Mouse (Mus musculus) spleen, adult 2 months (tissue): ENCODE measurements around the gene Sdf4. TPM values are rescaled to one million over a fixed set of nuclear protein-coding genes. Genes with fewer than 3 reads are reported as not detected.

Experiments
- DNase-seq, 2 experiments: peaks; one replicate each; pipeline versions ENCODE4 v3.0.0 to v3.0.0-alpha.2; 2012 to 2021; ENCODE audit warnings: low spot score in 2 of 2, low read depth in 1 of 2
- H3K27ac ChIP-seq: fragments of 200-500 bp; 2 replicates; pipeline ENCODE4 v1.5.1; 2012; ENCODE audit warnings: low read length, inconsistent platforms; ENCODE audit not compliant: insufficient read depth
- H3K27me3 ChIP-seq: fragments of 200-500 bp; 2 replicates; pipeline ENCODE4 v1.6.1; 2012; ENCODE audit warnings: mild to moderate bottlenecking, moderate library complexity, low read length, inconsistent platforms; ENCODE audit not compliant: control insufficient read depth, insufficient read depth
- H3K36me3 ChIP-seq: fragments of 200-500 bp; 2 replicates; pipeline ENCODE4 v1.6.1; 2012; ENCODE audit warnings: mild to moderate bottlenecking, low read length, inconsistent platforms; ENCODE audit not compliant: control insufficient read depth, insufficient read depth
- H3K4me1 ChIP-seq: fragments of 200-500 bp; 2 replicates; pipeline ENCODE4 v1.6.1; 2011; ENCODE audit warnings: inconsistent platforms; ENCODE audit not compliant: control insufficient read depth, insufficient read depth, insufficient read length
- H3K4me3 ChIP-seq: fragments of 200-500 bp; 2 replicates; pipeline ENCODE4 v1.5.1; 2011; ENCODE audit warnings: mild to moderate bottlenecking, inconsistent platforms; ENCODE audit not compliant: insufficient read depth, insufficient read length; ENCODE audit errors: extremely low read depth
- CTCF ChIP-seq: fragments of 200-500 bp; IDR thresholded peaks from 2 replicates; pipeline ENCODE4 v1.5.1; 2011; ENCODE audit warnings: mild to moderate bottlenecking, inconsistent platforms; ENCODE audit not compliant: insufficient read depth, insufficient read length, insufficient replicate concordance; ENCODE audit errors: extremely low read depth
- POLR2A ChIP-seq: fragments of 200-500 bp; IDR thresholded peaks from 2 replicates; pipeline ENCODE4 v1.6.1; 2011; ENCODE audit warnings: low read depth, low read length, inconsistent platforms
- WGBS: fragments of 180-500 bp; shearing (Covaris S2); methylation state at CpG from one replicate; pipeline ENCODE4 v1.1.7; 2018; 5-methylcytosine and 5-hydroxymethylcytosine counted together
- polyA plus RNA-seq: library from polyadenylated mRNA; depleted of rRNA; stranded (reverse); fragments of >200 nt; gene quantifications from 2 replicates; pipeline ENCODE4 v1.2.3, GENCODE M21; 2012

Sdf4 gene
- polyA plus RNA-seq, 1 experiment: 33.5 TPM

- Histone ChIP-seq H3K27me3 (no peaks in the 10 kb centered on the region), H3K4me1 (no peaks in the 10 kb centered on the region), H3K4me3 (no peak overlapping the region), H3K36me3 (no peaks in the 10 kb centered on the region), H3K27ac (no peak overlapping the region)
- WGBS: 21% methylated on average over 3 of the region's 3 CpGs
- no peak for TF ChIP-seq POLR2A
- TF ChIP-seq CTCF: no peak
- DNase-seq: no peak
These were observed 57.1 kb downstream of the Sdf4 start for GRCm38 (mm10) chr4:156049779-156050178.

- no peaks in the 10 kb centered on the region for H3K36me3 ChIP-seq
- no peak for DNase-seq
- TF ChIP-seq POLR2A (no peak), CTCF (no peak)
- no peaks in the 10 kb centered on the region for H3K4me1 ChIP-seq
- WGBS: 83% methylated on average over 6 of the region's 6 CpGs
- no peak overlapping the region for H3K27ac ChIP-seq
- no peak overlapping the region for H3K4me3 ChIP-seq
- no peaks in the 10 kb centered on the region for H3K27me3 ChIP-seq
These were observed 57.8 kb downstream of the Sdf4 start for GRCm38 (mm10) chr4:156050391-156050980.

DNA sequence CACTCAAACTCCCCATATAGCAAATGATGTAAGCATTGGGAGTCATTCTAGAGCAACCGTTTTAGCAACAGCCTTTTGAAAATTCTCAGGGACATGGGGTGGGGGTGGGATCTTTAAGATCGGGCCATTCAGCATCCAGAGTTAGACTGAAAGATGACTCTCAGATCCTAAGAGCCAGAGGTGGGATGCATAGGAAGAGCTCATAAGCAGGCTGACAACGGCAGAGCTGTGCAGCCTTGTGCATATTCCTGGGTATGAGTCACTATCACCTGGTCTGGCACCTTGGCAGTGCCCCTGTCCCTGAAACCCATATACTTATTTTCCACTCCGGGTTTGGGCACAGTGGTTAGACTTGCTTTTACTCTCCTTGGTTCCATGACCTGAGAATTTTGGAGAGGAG, 60.4 kb downstream of the Sdf4 start:
- no peaks in the 10 kb centered on the region for H3K36me3 ChIP-seq
- 90% methylated on average over 4 of the region's 4 CpGs for WGBS
- no peak for DNase-seq
- no peak overlapping the region for H3K27ac ChIP-seq
- TF ChIP-seq CTCF (no peak), POLR2A (no peak)
- H3K4me3 ChIP-seq: no peak overlapping the region
- H3K27me3 ChIP-seq: no peaks in the 10 kb centered on the region
- H3K4me1 ChIP-seq: no peaks in the 10 kb centered on the region

DNA sequence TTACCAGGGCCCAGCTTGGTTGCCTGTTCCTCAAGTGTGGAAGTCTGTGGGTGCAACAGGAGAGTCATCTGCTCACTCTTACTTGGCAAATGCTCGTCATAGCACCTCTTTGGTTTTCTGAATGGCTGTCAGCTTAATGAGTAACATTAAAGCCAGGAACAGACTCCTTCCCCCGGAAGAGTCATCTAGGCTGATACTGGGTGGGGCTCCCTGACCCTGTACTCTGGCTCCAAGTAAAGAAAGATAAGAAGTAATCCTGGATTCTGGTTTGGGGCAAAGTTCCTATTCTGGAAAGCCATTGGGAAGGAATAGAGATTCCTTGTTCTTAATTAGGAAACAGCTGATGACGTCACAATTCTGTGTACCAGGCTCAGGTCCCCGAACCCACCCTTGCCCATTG, 61.5 kb downstream of the Sdf4 start:
- Histone ChIP-seq H3K27ac (no peak overlapping the region), H3K27me3 (no peaks in the 10 kb centered on the region), H3K4me3 (no peak overlapping the region), H3K4me1 (no peaks in the 10 kb centered on the region), H3K36me3 (no peaks in the 10 kb centered on the region)
- DNase-seq: no peak
- no peak for TF ChIP-seq CTCF
- WGBS: 88% methylated on average over 4 of the region's 4 CpGs

- Histone ChIP-seq H3K27me3 (no peaks in the 10 kb centered on the region), H3K27ac (no peak overlapping the region), H3K4me3 (no peak overlapping the region), H3K36me3 (no peaks in the 10 kb centered on the region), H3K4me1 (no peaks in the 10 kb centered on the region)
- TF ChIP-seq POLR2A (no peak), CTCF (no peak)
- no peak for DNase-seq
- WGBS: 96% methylated on average over 6 of the region's 6 CpGs
These were observed 61.9 kb downstream of the Sdf4 start for GRCm38 (mm10) chr4:156054606-156055005.

- no peaks in the 10 kb centered on the region for H3K36me3 ChIP-seq
- no peaks in the 10 kb centered on the region for H3K4me1 ChIP-seq
- no peaks in the 10 kb centered on the region for H3K27me3 ChIP-seq
- no peak overlapping the region for H3K4me3 ChIP-seq
- no peak overlapping the region for H3K27ac ChIP-seq
- no peak for TF ChIP-seq POLR2A
- no peak for TF ChIP-seq CTCF
- DNase-seq: no peak
- 94% methylated on average over 5 of the region's 5 CpGs for WGBS
These were observed 62.5 kb downstream of the Sdf4 start for GRCm38 (mm10) chr4:156055173-156055572.

- TF ChIP-seq CTCF (no peak), POLR2A (no peak)
- no peak overlapping the region for H3K4me3 ChIP-seq
- H3K27me3 ChIP-seq: no peaks in the 10 kb centered on the region
- DNase-seq: no peak
- H3K36me3 ChIP-seq: no peaks in the 10 kb centered on the region
- H3K4me1 ChIP-seq: no peaks in the 10 kb centered on the region
- H3K27ac ChIP-seq: no peak overlapping the region
- 91% methylated on average over 10 of the region's 10 CpGs for WGBS
These were observed 65.0 kb downstream of the Sdf4 start for GRCm38 (mm10) chr4:156057702-156058101.
